Mouse (Mus musculus) heart, embryonic 13.5 days (tissue): ENCODE data around the gene Rpf1. TPM values are rescaled to one million over a fixed set of nuclear protein-coding genes. Genes with fewer than 3 reads are reported as not detected.

Experiments
- ATAC-seq: fragments of 200-750 bp; cut with Nextera tagmentation; 2 replicates; pipeline ENCODE4 v1.8.0; 2017; ENCODE audit warnings: moderate TSS enrichment; ENCODE audit not compliant: insufficient number of reproducible peaks, low FRiP score, low TSS enrichment; ENCODE audit errors: extremely low read depth
- H3K27ac ChIP-seq: fragments of 300-500 bp; sonication (generic); replicated peaks from 2 replicates; pipeline ENCODE4 v1.5.1; 2015; ENCODE audit warnings: moderate library complexity, mild to moderate bottlenecking, inconsistent platforms
- H3K27me3 ChIP-seq: fragments of 300-500 bp; sonication (generic); replicated peaks from 2 replicates; pipeline ENCODE4 v1.6.1; 2015; ENCODE audit warnings: mild to moderate bottlenecking, inconsistent platforms
- H3K36me3 ChIP-seq: fragments of 300-500 bp; sonication (generic); 2 replicates; pipeline ENCODE4 v1.6.1; 2015; ENCODE audit warnings: mild to moderate bottlenecking, inconsistent platforms
- H3K4me1 ChIP-seq: fragments of 300-500 bp; sonication (generic); 2 replicates; pipeline ENCODE4 v1.6.1; 2015; ENCODE audit warnings: inconsistent platforms
- H3K4me2 ChIP-seq: fragments of 300-500 bp; sonication (generic); 2 replicates; pipeline ENCODE4 v1.6.1; 2015; ENCODE audit warnings: inconsistent platforms, mild to moderate bottlenecking, moderate library complexity
- H3K4me3 ChIP-seq: fragments of 300-500 bp; sonication (generic); 2 replicates; pipeline ENCODE4 v1.5.1; 2015; ENCODE audit warnings: moderate library complexity, mild to moderate bottlenecking, inconsistent platforms
- H3K9ac ChIP-seq: fragments of 300-500 bp; sonication (generic); 2 replicates; pipeline ENCODE4 v1.6.1; 2015; ENCODE audit warnings: inconsistent platforms, mild to moderate bottlenecking, moderate library complexity
- H3K9me3 ChIP-seq: fragments of 300-500 bp; sonication (generic); 2 replicates; pipeline ENCODE4 v1.6.1; 2016; ENCODE audit warnings: inconsistent platforms
- WGBS: fragments of 180-500 bp; shearing (Covaris S2); methylation state at CpG from one replicate; pipeline ENCODE4 v1.1.7; 2015; ENCODE audit warnings: mixed read lengths; 5-methylcytosine and 5-hydroxymethylcytosine counted together
- polyA plus RNA-seq: library from polyadenylated mRNA; unstranded; fragments of >200 nt; fragmentation: Nextera tagmentation; extraction: Ambion mirVana; gene quantifications from 2 replicates; pipeline ENCODE4 v1.2.1, GENCODE M21; 2015

The Rpf1 gene
- 31.6 and 37.8 TPM in 2 replicates for polyA plus RNA-seq

DNA sequence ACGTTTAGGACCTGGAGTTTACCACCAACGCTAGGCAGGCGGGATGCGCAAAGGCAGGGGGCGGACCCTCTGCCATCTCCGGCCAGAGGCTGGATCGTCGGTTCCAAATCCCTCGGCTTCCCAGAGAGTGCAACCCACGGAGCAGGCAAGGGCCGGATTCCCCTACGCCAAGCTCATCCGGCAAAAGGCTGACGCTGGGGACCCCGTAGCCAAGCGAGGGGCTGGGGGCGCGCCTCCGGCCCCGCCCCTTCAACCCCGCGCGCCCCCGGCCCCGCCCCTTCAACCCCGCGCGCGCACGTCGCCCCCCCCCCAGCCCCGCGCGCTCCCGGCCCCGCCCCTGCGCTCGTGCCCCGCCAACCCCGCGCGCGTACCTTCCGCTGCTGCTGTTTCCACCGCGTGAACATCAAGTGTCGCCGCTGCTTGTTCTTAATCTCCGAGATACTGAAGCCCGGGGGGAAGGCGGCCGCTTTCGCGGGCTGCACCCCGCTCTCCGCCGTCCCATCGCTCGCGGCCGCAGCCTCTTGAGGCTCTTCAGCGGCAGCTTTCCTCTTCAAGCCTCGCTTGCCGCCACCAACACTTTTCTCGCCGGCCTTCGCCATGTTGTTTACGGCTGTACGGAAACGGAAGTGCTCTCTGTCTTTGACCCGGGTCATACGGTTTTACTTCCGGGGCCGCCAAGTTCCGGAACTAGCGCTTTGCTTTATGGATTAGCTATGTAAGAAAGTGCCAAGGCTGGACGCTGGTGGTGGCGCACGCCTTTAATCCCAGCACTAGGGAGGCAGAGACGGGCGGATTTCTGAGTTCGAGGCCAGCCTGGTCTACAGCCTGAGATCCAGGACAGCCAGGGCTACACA lies at the start of gene Rpf1:
TSS of gene Rpf1 (minus strand) at position 632 of the 854 bp plus-strand sequence.
- WGBS, result under 1% methylated on average over 55 of the region's 82 CpGs
- H3K27me3 ChIP-seq, result no peaks in the 10 kb centered on the region
- H3K4me3 ChIP-seq, result peak within 1 kb of the TSS; percentile 92
- peak within 1 kb of the TSS; percentile 99 for H3K27ac ChIP-seq
- peak within 1 kb of the TSS; percentile 95 for H3K9ac ChIP-seq
- H3K4me2 ChIP-seq, result peak within 1 kb of the TSS; percentile 74
- peaks cover 14% of the 10 kb centered on the region for H3K4me1 ChIP-seq
- peak; percentile 86 for ATAC-seq
- no peaks in the 10 kb centered on the region for H3K9me3 ChIP-seq
- peaks cover 22% of the 10 kb centered on the region for H3K36me3 ChIP-seq

DNA sequence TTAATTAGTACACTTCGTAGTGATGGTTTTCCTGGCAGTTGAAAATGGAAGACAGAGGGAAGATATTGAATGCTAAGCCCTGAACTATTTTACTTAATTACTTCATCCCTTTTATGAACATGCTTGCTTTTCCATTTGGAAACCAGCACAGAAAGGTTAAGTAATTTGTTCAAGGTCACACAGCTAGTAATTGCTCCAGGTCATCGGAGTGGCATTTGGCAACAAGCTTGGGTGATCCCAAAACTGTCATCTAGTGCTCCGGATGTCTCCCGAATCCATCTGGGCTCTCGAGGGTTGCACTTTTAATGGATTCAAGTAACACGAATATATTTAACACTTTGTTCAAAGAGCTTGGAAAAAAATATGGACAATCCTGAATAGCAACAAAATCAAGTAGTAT lies 49.7 kb upstream of the Rpf1 start:
- WGBS, result 79% methylated on average over 6 of the region's 6 CpGs
- Histone ChIP-seq H3K4me2 (no peak overlapping the region), H3K27me3 (no peaks in the 10 kb centered on the region), H3K4me3 (no peak overlapping the region), H3K27ac (no peak overlapping the region), H3K36me3 (no peaks in the 10 kb centered on the region), H3K9ac (no peak overlapping the region), H3K9me3 (no peaks in the 10 kb centered on the region), H3K4me1 (no peaks in the 10 kb centered on the region)
- ATAC-seq, result no peak

GRCm38 (mm10) chr3:146570148-146570782 lies 49.0 kb upstream of the Rpf1 start, which contains the start of gene Uox:
Gene Uox (plus strand): TSS chr3:146570426.
- Histone ChIP-seq H3K27ac (no peak within 1 kb of the TSS), H3K4me3 (no peak within 1 kb of the TSS), H3K27me3 (no peaks in the 10 kb centered on the region), H3K4me1 (no peaks in the 10 kb centered on the region), H3K4me2 (no peak within 1 kb of the TSS), H3K9me3 (no peaks in the 10 kb centered on the region), H3K36me3 (no peaks in the 10 kb centered on the region), H3K9ac (no peak within 1 kb of the TSS)
- WGBS, result 81% methylated on average over 10 of the region's 10 CpGs
- ATAC-seq, result no peak

DNA sequence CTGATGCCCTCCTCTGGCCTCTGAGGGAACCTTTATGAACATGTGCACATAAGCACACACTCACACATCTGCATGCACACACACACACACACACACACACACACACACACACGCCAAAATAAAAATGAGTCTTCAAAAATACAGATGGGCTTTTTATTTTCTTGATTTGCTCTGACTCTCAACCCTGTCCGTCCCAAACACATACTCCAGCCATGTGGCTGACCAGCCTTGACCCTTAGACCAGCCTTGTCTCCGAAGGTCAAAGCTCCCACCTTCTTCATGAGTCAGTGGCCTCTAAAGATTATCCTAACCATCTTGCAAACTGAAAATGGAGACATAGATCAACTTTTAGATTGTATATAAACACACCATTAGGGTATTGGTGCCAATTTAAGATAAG lies 48.4 kb upstream of the Rpf1 start:
- Histone ChIP-seq H3K27ac (no peak overlapping the region), H3K9me3 (no peaks in the 10 kb centered on the region), H3K9ac (no peak overlapping the region), H3K27me3 (no peaks in the 10 kb centered on the region), H3K4me3 (no peak overlapping the region), H3K4me2 (no peak overlapping the region), H3K36me3 (no peaks in the 10 kb centered on the region), H3K4me1 (no peaks in the 10 kb centered on the region)
- no peak for ATAC-seq
- WGBS, result 72% methylated on average over 3 of the region's 3 CpGs

DNA sequence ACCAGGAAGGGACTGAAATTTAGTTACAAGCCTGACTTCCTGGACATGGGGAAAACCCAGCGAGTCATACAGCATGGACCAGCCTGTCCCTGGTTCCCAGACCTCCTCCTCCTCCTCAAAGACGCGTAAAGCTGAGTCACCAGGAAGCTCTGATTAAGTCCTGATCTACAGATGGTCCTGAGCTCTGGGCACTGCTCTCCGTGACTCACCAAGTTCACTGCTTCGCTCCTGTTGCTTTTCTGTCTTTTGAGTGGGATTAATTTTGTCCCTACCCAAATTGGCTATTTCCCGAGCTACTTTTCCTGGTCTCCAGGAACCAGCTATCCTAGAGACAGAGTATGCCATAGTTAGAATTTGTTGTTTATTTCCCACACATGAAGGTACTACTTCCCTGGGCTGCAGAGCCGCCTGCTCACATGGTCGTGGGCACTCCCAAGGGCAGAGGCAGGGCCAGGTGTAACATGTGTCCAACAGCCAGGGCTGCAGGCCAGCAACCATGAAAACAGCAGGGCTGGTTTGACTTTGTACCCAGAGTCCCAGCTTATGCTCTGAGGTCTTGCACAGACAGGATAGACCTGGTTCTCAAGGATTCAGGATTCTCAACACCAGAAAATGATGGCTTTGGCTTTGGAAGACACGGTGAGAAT lies 46.8 kb upstream of the Rpf1 start:
- no peak overlapping the region for H3K27ac ChIP-seq
- no peaks in the 10 kb centered on the region for H3K4me1 ChIP-seq
- no peaks in the 10 kb centered on the region for H3K9me3 ChIP-seq
- no peak overlapping the region for H3K4me2 ChIP-seq
- no peaks in the 10 kb centered on the region for H3K27me3 ChIP-seq
- WGBS, result 59% methylated on average over 9 of the region's 9 CpGs
- no peak overlapping the region for H3K4me3 ChIP-seq
- no peak for ATAC-seq
- H3K36me3 ChIP-seq, result no peaks in the 10 kb centered on the region
- H3K9ac ChIP-seq, result no peak overlapping the region

- no peak for ATAC-seq
- no peak overlapping the region for H3K27ac ChIP-seq
- H3K27me3 ChIP-seq, result no peaks in the 10 kb centered on the region
- no peaks in the 10 kb centered on the region for H3K36me3 ChIP-seq
- H3K9ac ChIP-seq, result no peak overlapping the region
- H3K9me3 ChIP-seq, result no peaks in the 10 kb centered on the region
- 57% methylated on average over 7 of the region's 7 CpGs for WGBS
- H3K4me3 ChIP-seq, result no peak overlapping the region
- no peaks in the 10 kb centered on the region for H3K4me1 ChIP-seq
- no peak overlapping the region for H3K4me2 ChIP-seq
These were observed 46.1 kb upstream of the Rpf1 start for GRCm38 (mm10) chr3:146567366-146567765.

- ATAC-seq, result no peak
- Histone ChIP-seq H3K9me3 (no peaks in the 10 kb centered on the region), H3K4me1 (no peaks in the 10 kb centered on the region), H3K27me3 (no peaks in the 10 kb centered on the region), H3K36me3 (no peaks in the 10 kb centered on the region), H3K4me3 (no peak overlapping the region), H3K9ac (no peak overlapping the region), H3K4me2 (no peak overlapping the region), H3K27ac (no peak overlapping the region)
- WGBS, result 82% methylated on average over 1 of the region's 1 CpGs
These were observed 43.8 kb upstream of the Rpf1 start for GRCm38 (mm10) chr3:146565065-146565411.

DNA sequence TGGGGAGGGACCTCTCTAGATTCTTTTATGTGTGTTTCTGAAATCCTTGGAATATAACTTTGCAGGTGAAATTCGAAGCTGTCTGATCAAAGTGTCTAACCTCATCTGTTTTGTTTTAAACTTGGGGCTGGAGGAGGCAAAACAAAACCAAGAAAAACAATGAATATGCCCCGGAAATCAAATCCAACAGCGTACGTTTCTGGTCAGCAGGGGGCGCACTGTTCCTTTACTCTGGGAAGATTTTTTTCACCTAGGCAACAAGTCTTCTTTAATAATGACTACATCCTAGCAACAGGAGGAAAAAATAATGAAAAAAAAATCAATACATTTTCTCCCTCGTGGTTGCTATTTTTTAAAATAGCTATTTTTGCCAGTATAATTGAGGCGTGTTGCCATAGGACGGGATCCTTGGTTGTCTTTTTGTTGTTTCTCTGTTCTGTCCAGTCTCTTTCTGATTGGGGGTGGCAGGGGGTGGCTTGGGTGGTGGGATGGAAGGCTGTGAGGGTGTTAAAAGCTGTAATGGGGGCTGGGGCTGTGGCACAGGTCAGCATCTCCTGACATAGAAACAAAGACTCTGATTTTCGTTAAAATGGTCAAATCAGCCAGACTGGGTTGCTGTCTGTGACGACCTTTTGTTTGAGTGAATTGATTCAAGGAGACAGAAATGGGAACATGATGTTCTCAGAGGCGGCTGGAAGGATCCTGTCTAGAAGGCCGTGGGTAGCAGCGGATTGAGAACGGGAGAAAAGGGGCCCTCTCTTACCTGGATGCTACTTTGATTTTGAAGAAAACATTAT lies 43.2 kb upstream of the Rpf1 start:
- H3K36me3 ChIP-seq, result no peaks in the 10 kb centered on the region
- ATAC-seq, result no peak
- H3K4me3 ChIP-seq, result peak overlapping the region; percentile 29
- no peaks in the 10 kb centered on the region for H3K9me3 ChIP-seq
- H3K4me2 ChIP-seq, result peak overlapping the region; percentile 41
- H3K4me1 ChIP-seq, result no peaks in the 10 kb centered on the region
- no peak overlapping the region for H3K9ac ChIP-seq
- no peak overlapping the region for H3K27ac ChIP-seq
- 33% methylated on average over 14 of the region's 14 CpGs for WGBS
- no peaks in the 10 kb centered on the region for H3K27me3 ChIP-seq

- H3K9me3 ChIP-seq, result no peaks in the 10 kb centered on the region
- H3K4me2 ChIP-seq, result no peak overlapping the region
- H3K27ac ChIP-seq, result no peak overlapping the region
- H3K4me3 ChIP-seq, result no peak overlapping the region
- no peak overlapping the region for H3K9ac ChIP-seq
- H3K36me3 ChIP-seq, result no peaks in the 10 kb centered on the region
- no peak for ATAC-seq
- H3K4me1 ChIP-seq, result peaks cover 9% of the 10 kb centered on the region
- no peaks in the 10 kb centered on the region for H3K27me3 ChIP-seq
- WGBS, result 84% methylated on average over 7 of the region's 7 CpGs
These were observed 41.7 kb upstream of the Rpf1 start for GRCm38 (mm10) chr3:146562936-146563335.

GRCm38 (mm10) chr3:146557507-146557906 lies 36.3 kb upstream of the Rpf1 start:
- Histone ChIP-seq H3K4me1 (peaks cover 17% of the 10 kb centered on the region), H3K27me3 (no peaks in the 10 kb centered on the region), H3K27ac (no peak overlapping the region), H3K4me2 (no peak overlapping the region), H3K9ac (no peak overlapping the region), H3K4me3 (no peak overlapping the region), H3K9me3 (no peaks in the 10 kb centered on the region), H3K36me3 (no peaks in the 10 kb centered on the region)
- no peak for ATAC-seq
- 50% methylated on average over 6 of the region's 6 CpGs for whole genome bisulfite sequencing

DNA sequence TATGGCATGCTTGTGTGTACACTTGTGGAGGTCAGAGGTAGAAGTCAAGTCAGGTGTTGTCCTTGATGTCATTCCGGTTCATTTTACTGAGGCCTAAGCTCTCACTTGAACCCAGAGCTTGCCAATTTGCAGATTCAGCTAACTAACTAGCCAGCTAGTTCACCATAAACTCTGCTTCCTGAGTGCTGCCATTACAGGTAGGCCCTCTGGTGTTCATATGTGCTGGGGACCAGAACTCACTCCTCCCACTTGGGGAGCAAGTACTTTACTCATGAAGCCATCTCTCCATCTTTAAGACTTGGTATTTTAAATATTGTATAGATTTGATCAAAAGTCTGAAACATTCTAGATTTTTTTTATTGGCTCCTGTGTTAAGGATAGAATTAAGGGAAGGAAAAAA lies 35.3 kb upstream of the Rpf1 start:
- no peak overlapping the region for H3K27ac ChIP-seq
- ATAC-seq, result no peak
- H3K9ac ChIP-seq, result no peak overlapping the region
- 61% methylated on average over 1 of the region's 1 CpGs for WGBS
- H3K4me1 ChIP-seq, result peaks cover 17% of the 10 kb centered on the region
- H3K36me3 ChIP-seq, result no peaks in the 10 kb centered on the region
- no peak overlapping the region for H3K4me2 ChIP-seq
- no peaks in the 10 kb centered on the region for H3K27me3 ChIP-seq
- H3K4me3 ChIP-seq, result no peak overlapping the region
- H3K9me3 ChIP-seq, result no peaks in the 10 kb centered on the region
